Mouse (Mus musculus) gastrocnemius, postnatal 14 days (tissue): ENCODE data around the gene Cdc20b. TPM values are rescaled to one million over a fixed set of nuclear protein-coding genes. Genes with fewer than 3 reads are reported as not detected.

ENCODE experiments used
- DNase-seq: peaks from one replicate; pipeline ENCODE4 v3.0.0; 2021; ENCODE audit warnings: mixed read lengths
- intact Hi-C: fragments of 180-260 bp; cut with DNase I; formaldehyde crosslinking; loops from one replicate; pipeline ENCODE4 v1.15.1; 2025; ENCODE audit warnings: low total_unique reads
- microRNA-seq, 2 experiments: library from miRNA; unstranded; fragments of <30 nt; microRNA quantifications; one replicate each; pipeline ENCODE4 v1.2.0; 2021
- total RNA-seq, 2 experiments: library from RNA; stranded (reverse); gene quantifications; 2 replicates each; pipeline ENCODE4 v1.2.3; 2021

The Cdc20b gene
- total RNA-seq, 2 experiments from 2014 or later: not detected

DNA sequence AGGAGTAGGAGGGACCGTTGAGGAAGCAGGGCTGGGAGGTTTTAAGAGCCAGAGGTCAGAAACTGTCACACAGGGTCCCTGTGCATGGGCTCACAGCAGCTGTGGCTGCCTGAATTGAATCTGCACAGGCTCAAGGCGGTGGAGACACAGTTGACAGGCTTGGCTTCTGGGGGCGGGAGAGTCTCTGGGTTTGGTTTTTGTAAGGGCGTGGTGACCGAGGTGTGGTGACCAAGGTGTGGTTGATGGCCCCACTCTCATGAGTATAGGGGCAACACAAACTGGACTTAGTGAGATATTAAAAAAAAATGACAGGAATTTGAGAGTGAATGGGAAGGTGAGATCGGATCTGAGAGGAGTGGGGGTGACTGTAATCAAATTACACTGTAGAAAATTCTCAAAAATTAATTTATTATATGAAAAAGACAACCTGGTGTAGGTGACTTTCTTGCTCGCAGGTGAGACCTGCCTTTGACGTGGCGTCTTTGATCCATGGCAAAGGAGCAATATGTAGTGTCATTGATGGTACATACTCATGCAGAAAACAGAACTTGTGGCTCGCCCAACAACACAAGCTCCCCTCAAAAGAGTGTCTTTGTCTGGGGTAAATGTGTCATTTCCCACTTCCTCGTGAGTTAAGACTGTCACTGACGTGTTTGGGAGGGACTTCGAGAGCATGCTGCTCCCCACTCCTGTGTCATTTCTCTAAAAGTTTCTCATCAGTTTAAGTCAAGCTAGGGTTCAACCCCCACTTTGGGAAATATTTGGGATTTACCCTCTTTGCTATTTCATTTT, 52.5 kb downstream of the Cdc20b start:
- intact Hi-C loops: no loop called here
- no peak for DNase-seq

DNA sequence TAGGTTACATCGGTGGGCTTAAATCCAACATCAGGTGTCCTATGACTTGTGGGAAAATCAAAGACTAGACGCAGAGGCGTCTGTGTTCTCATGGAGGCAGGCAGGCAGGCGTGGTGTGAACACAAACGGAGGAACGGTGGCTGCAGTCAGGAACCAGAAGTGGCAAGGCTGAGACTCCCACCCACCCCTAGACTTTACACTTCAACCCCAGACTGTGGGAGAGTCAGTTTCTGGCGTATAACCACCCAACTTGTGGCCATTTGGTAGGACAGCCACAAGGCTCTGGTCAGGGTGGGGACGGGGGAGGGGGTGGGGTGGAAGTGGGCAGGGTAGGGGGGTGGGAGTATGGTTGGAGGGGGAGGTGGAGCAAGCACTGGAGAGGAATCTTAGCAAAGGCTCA, 55.6 kb downstream of the Cdc20b start:
- intact Hi-C loops: no loop called here
- DNase-seq: no peak

- intact Hi-C loops: no loop called here
- no peak for DNase-seq
Measured at GRCm38 (mm10) chr13:113094618-113095017, 59.7 kb downstream of the Cdc20b start.

- intact Hi-C loops: no loop called here
- DNase-seq: no peak
Measured at GRCm38 (mm10) chr13:113097011-113097410, 62.1 kb downstream of the Cdc20b start.

DNA sequence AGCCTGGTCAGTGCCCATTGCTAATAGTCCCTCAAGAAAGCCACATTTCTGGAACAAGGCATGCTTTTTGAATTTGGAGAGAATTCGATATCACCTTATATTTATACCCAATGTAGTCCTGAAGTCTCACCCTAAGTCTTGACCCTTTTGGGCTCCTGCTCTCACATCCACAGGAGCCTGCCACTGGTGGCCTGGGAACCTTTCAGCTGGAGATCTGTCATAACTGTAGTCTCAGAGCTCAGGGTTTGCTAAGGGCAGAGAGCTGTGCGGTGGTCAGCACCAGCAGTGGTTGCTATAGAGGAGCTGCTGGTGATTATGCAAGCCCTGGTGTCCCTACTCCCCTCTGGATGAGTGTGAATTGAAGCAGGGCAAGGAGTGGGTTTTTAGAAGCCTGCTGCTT, 63.5 kb downstream of the Cdc20b start:
- DNase-seq: no peak
- intact Hi-C loops: no loop called here

GRCm38 (mm10) chr13:113100879-113101278, 66.0 kb downstream of the Cdc20b start, which contains the start of gene Gzma:
Gene Gzma (minus strand): TSS chr13:113100981.
- intact Hi-C loops: loop anchor here (1.0 kb wide), 1 partner anchor 9 kb away; no protein-coding TSS in a partner anchor
- no peak for DNase-seq

DNA sequence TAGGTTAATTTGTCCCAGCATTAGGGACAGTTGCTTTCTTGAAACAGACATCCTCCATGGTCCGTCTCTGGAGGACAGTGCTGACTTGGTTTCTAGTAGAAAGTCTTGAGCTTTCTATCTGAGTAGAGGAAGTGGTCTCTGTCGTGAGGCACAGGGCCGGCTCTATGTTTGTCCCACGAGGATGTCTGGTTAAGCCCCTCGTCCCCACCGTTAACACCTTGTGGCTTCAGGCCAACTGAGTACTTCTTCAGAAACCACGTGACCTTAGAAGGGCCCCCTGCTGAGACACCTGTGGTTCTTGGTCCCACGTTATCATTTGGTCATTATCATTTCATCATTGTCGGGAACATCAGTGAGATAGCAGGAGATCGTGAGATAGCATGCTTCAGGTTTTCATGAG, 66.9 kb downstream of the Cdc20b start:
- no peak for DNase-seq
- intact Hi-C loops: no loop called here

- intact Hi-C loops: no loop called here
- no peak for DNase-seq
Measured at GRCm38 (mm10) chr13:113104759-113105158, 69.8 kb downstream of the Cdc20b start.

DNA sequence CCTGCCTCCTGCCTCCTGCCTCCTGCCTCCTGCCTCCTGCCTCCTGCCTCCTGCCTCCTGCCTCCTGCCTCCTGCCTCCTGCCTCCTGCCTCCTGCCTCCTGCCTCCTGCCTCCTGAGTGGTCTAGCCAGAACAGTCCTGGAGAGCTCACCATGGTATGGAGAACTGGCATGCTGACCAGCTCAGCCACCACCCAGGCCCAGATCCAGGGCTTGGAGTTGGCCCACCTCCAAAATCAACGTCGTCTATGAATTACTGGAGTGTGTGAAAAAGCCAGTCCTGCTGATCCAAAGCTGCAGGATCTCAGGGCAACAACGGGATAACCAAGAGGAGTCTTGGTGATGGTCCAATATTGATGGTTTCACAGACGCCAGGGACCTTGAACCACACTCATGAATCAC, 84.1 kb downstream of the Cdc20b start:
- no peak for DNase-seq
- intact Hi-C loops: no loop called here

DNA sequence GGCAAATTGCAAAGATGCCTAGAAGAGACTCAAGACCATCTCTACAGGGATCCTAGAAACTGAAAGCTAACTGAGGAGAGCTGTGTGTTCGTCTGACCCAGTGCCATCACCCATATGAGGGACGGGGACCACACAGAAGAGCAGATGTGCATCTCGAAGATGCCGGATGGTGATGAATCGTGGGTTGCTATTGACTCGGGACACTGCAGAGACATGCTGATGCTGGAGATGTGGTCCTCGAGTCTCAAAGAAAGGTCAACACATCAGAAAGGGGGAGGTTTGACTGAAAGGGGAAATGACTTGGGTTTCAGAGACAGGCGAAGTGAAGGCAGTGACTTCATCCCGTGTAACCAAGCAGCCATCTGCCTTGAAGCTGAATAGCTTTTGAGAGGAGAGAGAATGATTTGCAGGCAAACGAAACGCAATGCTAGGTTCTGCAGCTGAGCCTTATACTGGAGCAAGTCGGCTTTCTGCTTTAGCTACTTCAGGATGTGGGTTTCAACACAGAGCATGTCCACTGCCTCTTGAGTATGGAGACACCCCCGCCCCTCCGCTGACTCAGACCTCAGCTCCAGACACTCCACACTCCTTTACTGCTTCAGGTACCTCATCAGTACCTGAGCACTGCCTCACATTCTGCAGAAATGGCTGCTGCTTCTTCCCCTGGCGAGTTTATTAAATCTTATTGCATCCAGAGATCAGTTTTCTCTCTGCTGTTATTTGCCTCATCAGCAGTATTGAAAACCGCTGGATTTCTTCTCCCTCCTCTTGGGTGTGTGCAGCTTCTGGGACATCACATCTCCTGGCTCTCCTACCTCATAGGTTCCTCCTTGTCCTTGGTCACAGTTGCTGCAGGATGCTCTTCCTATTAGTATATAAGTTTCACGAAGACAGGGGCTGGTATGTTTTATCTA, 85.7 kb downstream of the Cdc20b start:
- no peak for DNase-seq
- intact Hi-C loops: no loop called here

DNA sequence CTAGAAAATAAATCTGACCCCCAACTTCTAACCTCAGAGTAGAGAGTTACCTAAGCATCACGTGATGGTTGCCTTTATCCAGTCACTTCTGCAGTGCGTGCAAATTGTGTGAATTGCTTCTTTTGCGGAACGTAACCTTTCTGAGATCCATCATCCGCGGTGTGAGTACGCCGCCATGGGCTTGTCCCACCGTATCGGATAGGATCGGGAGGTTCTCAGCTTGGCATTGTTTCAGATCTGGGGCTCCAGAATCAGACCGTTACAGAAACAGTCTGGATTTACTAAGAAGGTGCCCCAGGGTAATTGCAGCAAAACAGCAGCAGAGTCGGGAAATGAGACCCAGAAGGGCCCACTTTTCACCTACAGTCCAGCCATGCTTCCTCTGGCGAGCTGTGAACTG, 86.4 kb downstream of the Cdc20b start:
- no peak for DNase-seq
- intact Hi-C loops: no loop called here

- intact Hi-C loops: no loop called here
- DNase-seq: no peak
Measured at GRCm38 (mm10) chr13:113129974-113130373, 95.1 kb downstream of the Cdc20b start.

- intact Hi-C loops: no loop called here
- DNase-seq: no peak
Measured at GRCm38 (mm10) chr13:113139597-113139996, 104.7 kb downstream of the Cdc20b start.

Small RNAs within 50 kb of the gene (microRNA-seq; reads per million reads assigned to microRNA genes)
- gene Mir449a (18.2 to 20.0 reads per million in 2 experiments), gene Mir449b (0 reads per million in 2 experiments), gene Mir449c (0 reads per million in 2 experiments)

Other genes with a start within 250 kb of the Cdc20b start
- gene Plpp1, start 234.3 kb upstream of the Cdc20b start, total RNA-seq: 10 to 100 TPM; 57.8 to 63.2 TPM
- 10 to 100 TPM; 23.0 to 24.5 TPM for gene Mtrex, start 107.7 kb upstream of the Cdc20b start, total RNA-seq
- 10 to 100 TPM; 10.1 to 10.8 TPM for gene Dhx29, start 107.7 kb upstream of the Cdc20b start, total RNA-seq
- gene Ccno, start 47.3 kb upstream of the Cdc20b start, total RNA-seq: under 1 TPM in 1 of 2 experiments, not detected in 1; 0.18 TPM
- not detected for gene Mcidas, start 41.3 kb upstream of the Cdc20b start, total RNA-seq
- gene Gpx8, start 11.3 kb downstream of the Cdc20b start, total RNA-seq: 10 to 100 TPM; 20.8 to 27.5 TPM
- gene Gzma, start 65.9 kb downstream of the Cdc20b start, total RNA-seq: not detected
- gene Esm1, start 174.5 kb downstream of the Cdc20b start, total RNA-seq: 1 to 10 TPM; 1.6 to 3.7 TPM
- gene Gzmk, start 190.8 kb downstream of the Cdc20b start, total RNA-seq: not detected